Mouse (Mus musculus) layer of hippocampus, postnatal 10 days (tissue): ENCODE measurements around the gene Tmem14a. TPM values are rescaled to one million over a fixed set of nuclear protein-coding genes. Genes with fewer than 3 reads are reported as not detected.

Source experiments
- total RNA-seq, 2 experiments: library from RNA; stranded (reverse); gene quantifications; 2 replicates each; pipeline ENCODE4 v1.2.3; 2021

Tmem14a gene
- total RNA-seq, 2 experiments from 2014 or later = 19.0 to 20.2 TPM

Other genes starting within 250 kb of the Tmem14a start
- gene Tram2, start 139.3 kb upstream of the Tmem14a start, total RNA-seq = 1 to 10 TPM; 2.4 to 2.8 TPM
- gene Gsta3, start 22.0 kb downstream of the Tmem14a start, total RNA-seq = 1 to 10 TPM in 1 of 2 experiments, under 1 TPM in 1; 0.78 to 1.1 TPM
- not detected for gene Khdc1a, start 131.1 kb downstream of the Tmem14a start, total RNA-seq
- gene Khdc1c, start 149.8 kb downstream of the Tmem14a start, total RNA-seq = not detected
- gene Khdc1b, start 165.0 kb downstream of the Tmem14a start, total RNA-seq = not detected